Mouse (Mus musculus) megakaryocyte, embryonic 14.5 days (primary cell): Measurements from ENCODE around the gene Ltc4s.

Experiments used
- FLI1 ChIP-seq: IDR thresholded peaks from 2 replicates; pipeline ENCODE4 v1.6.1; 2012; ENCODE audit warnings: low read length, inconsistent platforms, mixed read lengths
- GATA1 ChIP-seq: IDR thresholded peaks from 3 replicates; pipeline ENCODE4 v1.6.1; 2012; ENCODE audit warnings: mixed read lengths, low read length, inconsistent platforms, borderline replicate concordance

DNA sequence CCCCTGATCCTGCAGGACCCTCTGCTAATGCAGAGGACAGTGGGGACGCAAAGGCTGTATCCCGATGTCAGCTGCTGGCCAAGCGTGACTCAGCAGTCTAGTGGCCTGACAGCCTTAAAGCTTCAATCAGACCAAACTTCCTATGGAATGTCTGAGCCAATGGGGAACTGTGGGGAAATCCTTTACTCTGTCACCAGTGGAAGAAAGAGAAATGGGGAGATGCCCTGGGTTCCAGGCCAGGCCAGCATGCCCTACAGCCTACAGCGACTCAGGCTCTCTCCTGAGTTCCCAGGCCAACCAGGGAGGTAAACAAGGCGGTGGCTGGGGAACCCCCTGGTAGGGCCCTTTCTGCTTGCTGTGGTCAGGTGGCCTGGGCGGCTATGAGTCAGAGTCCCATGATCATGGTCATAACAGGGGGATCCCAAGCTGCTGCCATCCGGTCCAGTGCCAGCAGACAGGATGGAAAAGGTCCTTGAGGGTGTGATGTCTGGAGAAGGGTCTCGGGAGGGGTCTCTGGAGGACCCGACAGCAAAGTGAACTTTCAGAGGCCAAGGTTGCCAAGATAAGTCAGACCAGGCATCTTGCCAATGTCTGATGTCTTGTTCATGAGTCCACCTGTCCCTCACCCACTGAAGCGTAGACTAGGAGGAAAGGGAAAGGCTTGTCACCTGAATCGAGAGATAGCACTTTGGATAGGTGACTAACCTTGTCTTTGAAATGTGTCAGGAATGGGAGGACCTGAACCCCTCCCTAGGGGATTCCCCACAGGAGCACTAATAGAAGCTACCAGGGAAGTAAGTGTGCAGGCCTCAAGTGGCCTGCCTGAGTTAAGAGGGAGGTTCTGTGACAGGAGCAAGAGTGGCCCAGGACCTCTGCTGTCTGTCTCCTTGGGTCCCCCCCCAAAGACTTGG is 25.3 kb downstream of the Ltc4s start:
- TF ChIP-seq FLI1 (no peak), GATA1 (no peak)
